Mouse (Mus musculus): ENCODE results near the gene Fgf2. TPM values are rescaled to one million over a fixed set of nuclear protein-coding genes. Genes with fewer than 3 reads are reported as not detected.

The Fgf2 gene
- polyA plus RNA-seq, 1 experiment, result 1.8 TPM

GRCm38 (mm10) chr3:37379930-37380881 is 32.1 kb downstream of the Fgf2 start:
- no peak for TF ChIP-seq POLR2A (IDR thresholded peaks at IDR 0.05; ENCODE audit: borderline replicate concordance, insufficient read depth, low read length)
- TF ChIP-seq CTCF (IDR thresholded peaks at IDR 0.05; ENCODE audit: borderline replicate concordance, insufficient read depth, low read depth, low read length), result no peak
- WGBS, result 19% methylated on average over 18 of the region's 18 CpGs

GRCm38 (mm10) chr3:37381457-37381856 is 33.3 kb downstream of the Fgf2 start:
- no peaks in the 10 kb centered on the region for H3K4me1 ChIP-seq (ENCODE audit: control insufficient read depth, insufficient read depth, low read length)
- H3K27ac ChIP-seq (ENCODE audit: insufficient read depth, low read length), result no peak overlapping the region
- no peak overlapping the region for H3K4me3 ChIP-seq (replicated peaks; ENCODE audit: insufficient read depth, low read depth, low read length)
- 55% methylated on average over 6 of the region's 6 CpGs for WGBS
- no peak for DNase-seq
- H3K27me3 ChIP-seq (ENCODE audit: control insufficient read depth, insufficient read depth, low read length), result no peaks in the 10 kb centered on the region
- TF ChIP-seq POLR2A (IDR thresholded peaks at IDR 0.05; ENCODE audit: borderline replicate concordance, insufficient read depth, low read length), result no peak
- TF ChIP-seq CTCF (IDR thresholded peaks at IDR 0.05; ENCODE audit: borderline replicate concordance, insufficient read depth, low read depth, low read length), result no peak

More at GRCm38 (mm10) chr3:37379930-37380881, 32.1 kb downstream of the Fgf2 start:
- peak in 1 of 2 experiments; percentile 24 for DNase-seq
- H3K27me3 ChIP-seq (ENCODE audit: control insufficient read depth, insufficient read depth, low read length), result no peaks in the 10 kb centered on the region
- H3K27ac ChIP-seq (ENCODE audit: insufficient read depth, low read length), result no peak overlapping the region
- H3K4me3 ChIP-seq (replicated peaks; ENCODE audit: insufficient read depth, low read depth, low read length), result no peak overlapping the region
- H3K4me1 ChIP-seq (ENCODE audit: control insufficient read depth, insufficient read depth, low read length), result no peaks in the 10 kb centered on the region

- WGBS, result 74% methylated on average over 6 of the region's 6 CpGs
- Histone ChIP-seq H3K27me3 (ENCODE audit: control insufficient read depth, insufficient read depth, low read length) (no peaks in the 10 kb centered on the region), H3K4me3 (replicated peaks; ENCODE audit: insufficient read depth, low read depth, low read length) (no peak overlapping the region), H3K27ac (ENCODE audit: insufficient read depth, low read length) (no peak overlapping the region), H3K4me1 (ENCODE audit: control insufficient read depth, insufficient read depth, low read length) (no peaks in the 10 kb centered on the region)
- DNase-seq, result no peak
- TF ChIP-seq POLR2A (IDR thresholded peaks at IDR 0.05; ENCODE audit: borderline replicate concordance, insufficient read depth, low read length) (no peak), CTCF (IDR thresholded peaks at IDR 0.05; ENCODE audit: borderline replicate concordance, insufficient read depth, low read depth, low read length) (no peak)
Observed at GRCm38 (mm10) chr3:37383096-37383765, 35.1 kb downstream of the Fgf2 start.

- Histone ChIP-seq H3K4me1 (ENCODE audit: control insufficient read depth, insufficient read depth, low read length) (no peaks in the 10 kb centered on the region), H3K27ac (ENCODE audit: insufficient read depth, low read length) (no peak overlapping the region), H3K4me3 (replicated peaks; ENCODE audit: insufficient read depth, low read depth, low read length) (no peak overlapping the region), H3K27me3 (ENCODE audit: control insufficient read depth, insufficient read depth, low read length) (no peaks in the 10 kb centered on the region)
- no peak for DNase-seq
- TF ChIP-seq CTCF (IDR thresholded peaks at IDR 0.05; ENCODE audit: borderline replicate concordance, insufficient read depth, low read depth, low read length), result no peak
- 91% methylated on average over 6 of the region's 6 CpGs for WGBS
Observed at GRCm38 (mm10) chr3:37387310-37387709, 39.2 kb downstream of the Fgf2 start.

- Histone ChIP-seq H3K4me1 (ENCODE audit: control insufficient read depth, insufficient read depth, low read length) (no peaks in the 10 kb centered on the region; the same call in 1 of the 2 replicates), H3K27me3 (ENCODE audit: control insufficient read depth, insufficient read depth, low read length) (no peaks in the 10 kb centered on the region), H3K27ac (ENCODE audit: insufficient read depth, low read length) (no peak overlapping the region), H3K4me3 (replicated peaks; ENCODE audit: insufficient read depth, low read depth, low read length) (no peak overlapping the region)
- TF ChIP-seq CTCF (IDR thresholded peaks at IDR 0.05; ENCODE audit: borderline replicate concordance, insufficient read depth, low read depth, low read length), result no peak
- TF ChIP-seq POLR2A (IDR thresholded peaks at IDR 0.05; ENCODE audit: borderline replicate concordance, insufficient read depth, low read length), result no peak
- WGBS, result 98% methylated on average over 5 of the region's 5 CpGs
- no peak for DNase-seq
Observed at GRCm38 (mm10) chr3:37396930-37397608, 48.9 kb downstream of the Fgf2 start.

- Histone ChIP-seq H3K27me3 (ENCODE audit: control insufficient read depth, insufficient read depth, low read length) (no peaks in the 10 kb centered on the region), H3K27ac (ENCODE audit: insufficient read depth, low read length) (no peak overlapping the region), H3K4me3 (replicated peaks; ENCODE audit: insufficient read depth, low read depth, low read length) (no peak overlapping the region), H3K4me1 (ENCODE audit: control insufficient read depth, insufficient read depth, low read length) (no peaks in the 10 kb centered on the region; the same call in 1 of the 2 replicates)
- TF ChIP-seq CTCF (IDR thresholded peaks at IDR 0.05; ENCODE audit: borderline replicate concordance, insufficient read depth, low read depth, low read length) (no peak), POLR2A (IDR thresholded peaks at IDR 0.05; ENCODE audit: borderline replicate concordance, insufficient read depth, low read length) (no peak)
- DNase-seq, result no peak
- 75% methylated on average over 3 of the region's 3 CpGs for WGBS
Observed at GRCm38 (mm10) chr3:37397646-37398045, 49.5 kb downstream of the Fgf2 start.

- H3K27ac ChIP-seq (ENCODE audit: insufficient read depth, low read length), result no peak overlapping the region
Observed at GRCm38 (mm10) chr3:37398661-37399395, 50.7 kb downstream of the Fgf2 start.

More at GRCm38 (mm10) chr3:37398661-37399395, 50.7 kb downstream of the Fgf2 start:
- DNase-seq, result peak; percentile 15 to 25
- Histone ChIP-seq H3K4me3 (replicated peaks; ENCODE audit: insufficient read depth, low read depth, low read length) (no peak overlapping the region), H3K27me3 (ENCODE audit: control insufficient read depth, insufficient read depth, low read length) (no peaks in the 10 kb centered on the region), H3K4me1 (ENCODE audit: control insufficient read depth, insufficient read depth, low read length) (no peaks in the 10 kb centered on the region; the same call in 1 of the 2 replicates)
- TF ChIP-seq POLR2A (IDR thresholded peaks at IDR 0.05; ENCODE audit: borderline replicate concordance, insufficient read depth, low read length), result no peak
- TF ChIP-seq CTCF (IDR thresholded peaks at IDR 0.05; ENCODE audit: borderline replicate concordance, insufficient read depth, low read depth, low read length), result no peak
- WGBS, result 19% methylated on average over 7 of the region's 7 CpGs
